Comparison of ENCODE assay signal across 8 mouse cellular contexts in genomic region chr19:37376841-37377240, GRCm38 (mm10). TPM values are rescaled to one million over a fixed set of nuclear protein-coding genes. Genes with fewer than 3 reads are reported as not detected.
DNase-seq lines count a peak whose midpoint lies in the region; ATAC-seq and TF ChIP-seq lines count a peak whose summit lies in the region.

No protein-coding gene starts in this region.

- no peak for DNase-seq in heart, adult 9 months (ENCODE audit: low spot score in 2 of 2)
- no peak for DNase-seq in layer of hippocampus, adult 9-11 months
- DNase-seq in layer of hippocampus, adult 11-12 months (ENCODE audit: low spot score) = no peak

- peak overlapping the region; percentile 99 for H3K27ac ChIP-seq in heart, embryonic 13.5 days (replicated peaks)
- no peak overlapping the region for H3K27ac ChIP-seq in ES-Bruce4 (ENCODE audit: insufficient read depth, low read length)
- H3K27ac ChIP-seq in forebrain, embryonic 13.5 days = no peak overlapping the region
- peak overlapping the region; percentile 96 for H3K27ac ChIP-seq in liver, embryonic 15.5 days (replicated peaks)

- peak overlapping the region; percentile 95 for H3K4me3 ChIP-seq in heart, embryonic 13.5 days
- peak overlapping the region; percentile 98 for H3K4me3 ChIP-seq in ES-Bruce4 (ENCODE audit: low read depth, low read length)
- peak overlapping the region; percentile 85 for H3K4me3 ChIP-seq in forebrain, embryonic 13.5 days
- peak overlapping the region; percentile 99 for H3K4me3 ChIP-seq in liver, embryonic 15.5 days (replicated peaks)

- H3K9me3 ChIP-seq in heart, embryonic 13.5 days = no peaks in the 10 kb centered on the region
- H3K9me3 ChIP-seq in ES-Bruce4 (replicated peaks; ENCODE audit: control insufficient read depth, insufficient read depth, low read length, poor library complexity, severe bottlenecking) = no peaks in the 10 kb centered on the region
- no peaks in the 10 kb centered on the region for H3K9me3 ChIP-seq in forebrain, embryonic 13.5 days (replicated peaks)
- H3K9me3 ChIP-seq in liver, embryonic 15.5 days (replicated peaks) = no peaks in the 10 kb centered on the region

- no peak for TF ChIP-seq POLR2A in ES-Bruce4 (IDR thresholded peaks at IDR 0.05; ENCODE audit: insufficient read depth, low read length)

- H3K9ac ChIP-seq in heart, embryonic 13.5 days = peak overlapping the region; percentile 87
- peak overlapping the region; percentile 78 for H3K9ac ChIP-seq in ES-Bruce4 (ENCODE audit: low read depth, poor library complexity, severe bottlenecking)
- H3K9ac ChIP-seq in forebrain, embryonic 13.5 days = peak overlapping the region; percentile 83
- peak overlapping the region; percentile 98 for H3K9ac ChIP-seq in liver, embryonic 15.5 days

- peaks cover 3% of the 10 kb centered on the region; the same call in 1 of the 2 replicates for H3K36me3 ChIP-seq in heart, embryonic 13.5 days
- H3K36me3 ChIP-seq in ES-Bruce4 (ENCODE audit: control insufficient read depth, insufficient read depth, low read length, poor library complexity, severe bottlenecking) = no peaks in the 10 kb centered on the region; the same call in none of the 2 replicates
- H3K36me3 ChIP-seq in forebrain, embryonic 13.5 days (ENCODE audit: poor library complexity, severe bottlenecking) = no peaks in the 10 kb centered on the region
- peaks cover 33% of the 10 kb centered on the region for H3K36me3 ChIP-seq in liver, embryonic 15.5 days (replicated peaks)

- H3K27me3 ChIP-seq in heart, embryonic 13.5 days (replicated peaks) = no peaks in the 10 kb centered on the region
- H3K27me3 ChIP-seq in ES-Bruce4 (ENCODE audit: control insufficient read depth, insufficient read depth, low read length, poor library complexity, severe bottlenecking) = no peaks in the 10 kb centered on the region
- no peaks in the 10 kb centered on the region for H3K27me3 ChIP-seq in forebrain, embryonic 13.5 days
- no peaks in the 10 kb centered on the region for H3K27me3 ChIP-seq in liver, embryonic 15.5 days

- no peak for TF ChIP-seq CTCF in ES-Bruce4 (IDR thresholded peaks at IDR 0.05; ENCODE audit: low read depth, low read length)

- no peak for TF ChIP-seq EP300 in ES-Bruce4 (IDR thresholded peaks at IDR 0.05; ENCODE audit: insufficient read depth, low read depth, low read length)

- H3K4me2 ChIP-seq in heart, embryonic 13.5 days = peak overlapping the region; percentile 76
- H3K4me2 ChIP-seq in forebrain, embryonic 13.5 days = peak overlapping the region; percentile 70
- peak overlapping the region; percentile 70 for H3K4me2 ChIP-seq in liver, embryonic 15.5 days

- WGBS in heart, embryonic 13.5 days = under 1% methylated on average over 11 of the region's 11 CpGs
- 1% methylated on average over 11 of the region's 11 CpGs for WGBS in forebrain, embryonic 13.5 days
- WGBS in liver, embryonic 15.5 days (ENCODE audit: insufficient replicate concordance) = under 1% methylated on average over 11 of the region's 11 CpGs

- no peak for ATAC-seq in heart, embryonic 13.5 days (ENCODE audit: extremely low read depth, insufficient number of reproducible peaks, low FRiP score, low TSS enrichment)
- no peak for ATAC-seq in forebrain, embryonic 13.5 days
- ATAC-seq in liver, embryonic 15.5 days (ENCODE audit: insufficient read depth) = no peak
- no peak for ATAC-seq in monocyte, adult 5-6 weeks (replicated peaks; ENCODE audit: insufficient number of reproducible peaks, low FRiP score, low TSS enrichment, poor library complexity, severe bottlenecking)

- peaks cover 46% of the 10 kb centered on the region for H3K4me1 ChIP-seq in heart, embryonic 13.5 days
- H3K4me1 ChIP-seq in ES-Bruce4 (ENCODE audit: control insufficient read depth, insufficient read depth, low read length) = peaks cover 2% of the 10 kb centered on the region
- H3K4me1 ChIP-seq in forebrain, embryonic 13.5 days = peaks cover 39% of the 10 kb centered on the region
- peaks cover 47% of the 10 kb centered on the region for H3K4me1 ChIP-seq in liver, embryonic 15.5 days (replicated peaks)

RNA-seq across cellular contexts. Expression of gene Kif11, which starts 0.6 kb away (rescaled TPM):
- polyA plus RNA-seq in heart, embryonic 13.5 days (2015; fragmentation: Nextera tagmentation; extraction: Ambion mirVana) = 39.5 and 42.0 TPM in 2 replicates
- 130 and 146 TPM in 2 replicates for polyA plus RNA-seq in ES-Bruce4 (2011; ENCODE audit: insufficient read depth, insufficient read length, low read depth, missing spikeins)
- polyA plus RNA-seq in forebrain, embryonic 13.5 days (2015; fragmentation: Nextera tagmentation; extraction: Ambion mirVana) = 69.1 and 69.6 TPM in 2 replicates
- polyA plus RNA-seq in liver, embryonic 15.5 days (2015; fragmentation: Nextera tagmentation; extraction: Ambion mirVana) = 53.0 and 53.3 TPM in 2 replicates
- 2.0 to 4.7 TPM (median 3.8 TPM) in 3 replicates for total RNA-seq in monocyte, adult 5-6 weeks (2017)

RNA-seq across cellular contexts. Expression of gene Ide, which starts 39.2 kb away (rescaled TPM):
- 52.5 and 59.0 TPM in 2 replicates for polyA plus RNA-seq in heart, embryonic 13.5 days (2015; fragmentation: Nextera tagmentation; extraction: Ambion mirVana)
- 137 and 147 TPM in 2 replicates for polyA plus RNA-seq in ES-Bruce4 (2011; ENCODE audit: insufficient read depth, insufficient read length, low read depth, missing spikeins)
- polyA plus RNA-seq in forebrain, embryonic 13.5 days (2015; fragmentation: Nextera tagmentation; extraction: Ambion mirVana) = 36.8 and 45.1 TPM in 2 replicates
- polyA plus RNA-seq in liver, embryonic 15.5 days (2015; fragmentation: Nextera tagmentation; extraction: Ambion mirVana) = 23.3 and 25.8 TPM in 2 replicates
- 37.4 to 94.5 TPM (median 41.3 TPM) in 3 replicates for total RNA-seq in monocyte, adult 5-6 weeks (2017)

RNA-seq across cellular contexts. Expression of gene Hhex, which starts 57.8 kb away (rescaled TPM):
- polyA plus RNA-seq in heart, embryonic 13.5 days (2015; fragmentation: Nextera tagmentation; extraction: Ambion mirVana) = 14.6 and 15.1 TPM in 2 replicates
- 8.2 and 9.0 TPM in 2 replicates for polyA plus RNA-seq in ES-Bruce4 (2011; ENCODE audit: insufficient read depth, insufficient read length, low read depth, missing spikeins)
- 3.4 and 5.7 TPM in 2 replicates for polyA plus RNA-seq in forebrain, embryonic 13.5 days (2015; fragmentation: Nextera tagmentation; extraction: Ambion mirVana)
- polyA plus RNA-seq in liver, embryonic 15.5 days (2015; fragmentation: Nextera tagmentation; extraction: Ambion mirVana) = 28.5 and 30.3 TPM in 2 replicates
- 52.2 to 59.3 TPM (median 53.1 TPM) in 3 replicates for total RNA-seq in monocyte, adult 5-6 weeks (2017)

Comparison
In these comparisons a context has a peak if more than half of its experiments do, and no peak if none do; other contexts are left out.
1. H3K27ac ChIP-seq: peak in heart, embryonic 13.5 days (single experiment) and liver, embryonic 15.5 days (single experiment); none in ES-Bruce4 (single experiment) and forebrain, embryonic 13.5 days (single experiment).
2. Peak in every context shown above with its lines, with median percentiles within 50 percentile points of each other: H3K4me2 ChIP-seq, H3K4me3 ChIP-seq and H3K9ac ChIP-seq.